Mouse (Mus musculus): Measurements from ENCODE around the gene Eif4h. TPM values are rescaled to one million over a fixed set of nuclear protein-coding genes. Genes with fewer than 3 reads are reported as not detected.

The Eif4h gene
- polyA plus RNA-seq, 1 experiment from 2014 or later: 317 TPM

DNA sequence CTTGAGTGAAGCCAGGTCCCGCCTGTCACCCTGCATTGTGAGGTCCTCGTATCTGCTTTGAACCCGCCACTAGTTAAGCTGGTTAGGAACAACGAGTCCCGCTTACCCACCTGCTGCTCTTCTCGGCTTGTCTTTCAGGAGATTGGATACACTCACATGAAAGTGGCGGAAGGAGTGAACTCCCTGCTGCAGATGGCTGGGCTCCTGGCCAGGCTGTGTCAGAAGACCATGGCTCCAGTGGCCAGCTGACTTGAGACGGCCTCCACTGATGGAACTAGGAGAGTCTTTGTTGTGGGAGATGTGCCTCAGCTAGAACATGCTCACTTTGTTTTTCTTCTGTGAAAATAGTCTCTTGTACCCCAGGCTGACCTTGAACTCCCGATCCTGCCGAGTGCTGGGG is 41.6 kb downstream of the Eif4h start:
- Histone ChIP-seq H3K27me3 (replicated peaks) (no peaks in the 10 kb centered on the region), H3K9ac (replicated peaks) (no peak overlapping the region), H3K4me2 (no peak overlapping the region), H3K9me3 (replicated peaks) (no peaks in the 10 kb centered on the region), H3K27ac (replicated peaks) (no peak overlapping the region), H3K36me3 (peaks cover 64% of the 10 kb centered on the region), H3K4me1 (no peaks in the 10 kb centered on the region), H3K4me3 (replicated peaks) (no peak overlapping the region)
- 85% methylated on average over 10 of the region's 10 CpGs for WGBS
- no peak for ATAC-seq (ENCODE audit: low FRiP score)

DNA sequence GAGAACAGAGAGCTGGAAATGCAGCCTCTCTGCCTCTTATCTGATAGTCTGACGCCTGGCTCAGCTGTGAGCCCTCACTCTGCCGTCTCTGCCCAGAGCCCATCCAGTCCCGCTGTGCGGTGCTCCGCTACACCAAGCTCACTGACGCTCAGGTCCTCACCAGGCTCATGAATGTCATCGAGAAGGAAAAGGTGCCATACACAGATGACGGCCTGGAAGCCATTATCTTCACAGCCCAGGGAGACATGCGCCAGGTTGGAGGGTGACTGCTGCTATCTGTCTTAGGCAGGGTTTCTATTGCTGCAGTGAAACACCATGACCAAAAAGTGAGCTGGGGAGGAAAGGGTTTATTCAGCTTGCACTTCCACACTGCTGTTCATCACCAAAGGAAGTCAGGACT is 46.2 kb downstream of the Eif4h start:
- H3K9me3 ChIP-seq (replicated peaks): no peaks in the 10 kb centered on the region
- no peak for ATAC-seq (ENCODE audit: low FRiP score)

GRCm38 (mm10) chr5:134592026-134592581 is 47.2 kb downstream of the Eif4h start:
- H3K36me3 ChIP-seq: peaks cover 69% of the 10 kb centered on the region
- 94% methylated on average over 11 of the region's 11 CpGs for WGBS
- no peak for ATAC-seq (ENCODE audit: low FRiP score)
- H3K27ac ChIP-seq (replicated peaks): no peak overlapping the region
- no peaks in the 10 kb centered on the region for H3K27me3 ChIP-seq (replicated peaks)
- H3K4me2 ChIP-seq: no peak overlapping the region
- H3K9ac ChIP-seq (replicated peaks): no peak overlapping the region
- no peaks in the 10 kb centered on the region for H3K4me1 ChIP-seq
- H3K9me3 ChIP-seq (replicated peaks): no peaks in the 10 kb centered on the region
- H3K4me3 ChIP-seq (replicated peaks): no peak overlapping the region

More for the DNA sequence above, 46.2 kb downstream of the Eif4h start:
- no peak overlapping the region for H3K4me3 ChIP-seq (replicated peaks)
- H3K4me2 ChIP-seq: no peak overlapping the region
- H3K27me3 ChIP-seq (replicated peaks): no peaks in the 10 kb centered on the region
- H3K27ac ChIP-seq (replicated peaks): no peak overlapping the region
- 94% methylated on average over 9 of the region's 9 CpGs for WGBS
- H3K9ac ChIP-seq (replicated peaks): no peak overlapping the region
- no peaks in the 10 kb centered on the region for H3K4me1 ChIP-seq
- peaks cover 76% of the 10 kb centered on the region for H3K36me3 ChIP-seq

DNA sequence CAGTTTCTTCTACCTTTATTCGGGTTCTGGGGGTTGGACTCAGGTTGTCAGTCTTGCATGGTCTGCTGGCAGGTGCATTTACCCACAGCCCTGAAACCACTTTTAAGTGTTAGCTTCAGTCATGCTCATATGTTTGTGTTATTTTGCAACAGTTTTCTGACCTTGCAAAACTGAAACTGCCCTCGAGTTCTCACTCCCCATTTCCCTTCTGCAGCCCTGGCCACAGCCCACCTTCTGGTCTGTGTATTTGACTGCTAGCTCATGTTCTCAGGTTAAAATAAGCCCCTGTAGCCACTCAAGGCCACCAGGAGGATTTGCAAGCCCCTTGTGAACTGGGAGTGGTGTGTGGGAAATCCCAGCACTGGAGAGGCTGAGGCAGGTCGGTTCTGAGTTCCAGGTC is 49.4 kb downstream of the Eif4h start:
- H3K4me1 ChIP-seq: no peaks in the 10 kb centered on the region
- no peaks in the 10 kb centered on the region for H3K9me3 ChIP-seq (replicated peaks)
- peaks cover 51% of the 10 kb centered on the region for H3K36me3 ChIP-seq
- H3K4me2 ChIP-seq: no peak overlapping the region
- H3K9ac ChIP-seq (replicated peaks): no peak overlapping the region
- no peak overlapping the region for H3K27ac ChIP-seq (replicated peaks)
- H3K4me3 ChIP-seq (replicated peaks): no peak overlapping the region
- ATAC-seq (ENCODE audit: low FRiP score): no peak
- no peaks in the 10 kb centered on the region for H3K27me3 ChIP-seq (replicated peaks)
- 92% methylated on average over 3 of the region's 3 CpGs for WGBS

GRCm38 (mm10) chr5:134584798-134585197 is 54.5 kb downstream of the Eif4h start:
- Histone ChIP-seq H3K4me1 (peaks cover 16% of the 10 kb centered on the region), H3K27ac (replicated peaks) (no peak overlapping the region), H3K36me3 (peaks cover 8% of the 10 kb centered on the region), H3K4me3 (replicated peaks) (no peak overlapping the region), H3K4me2 (no peak overlapping the region), H3K9ac (replicated peaks) (no peak overlapping the region), H3K9me3 (replicated peaks) (no peaks in the 10 kb centered on the region), H3K27me3 (replicated peaks) (no peaks in the 10 kb centered on the region)
- WGBS: 91% methylated on average over 5 of the region's 5 CpGs
- no peak for ATAC-seq (ENCODE audit: low FRiP score)

DNA sequence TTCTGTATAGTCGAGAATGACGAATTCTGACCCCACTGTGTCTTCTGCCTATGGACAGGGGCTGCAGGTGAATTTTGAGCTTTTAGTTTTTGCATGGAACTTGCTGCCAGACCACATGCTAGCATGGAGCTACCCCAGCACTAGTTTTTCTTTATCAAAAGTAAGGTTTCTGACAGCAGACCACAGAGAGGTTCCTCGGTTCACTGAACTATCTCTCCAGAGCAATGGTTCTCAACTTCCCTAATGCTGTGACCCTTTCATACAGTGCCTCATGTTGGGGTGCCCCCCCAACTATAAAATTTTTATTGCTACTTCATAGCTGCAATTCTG is 55.4 kb downstream of the Eif4h start:
- Histone ChIP-seq H3K27me3 (replicated peaks) (no peaks in the 10 kb centered on the region), H3K4me2 (peak overlapping the region; percentile 74), H3K4me3 (replicated peaks) (no peak overlapping the region), H3K27ac (replicated peaks) (no peak overlapping the region), H3K9me3 (replicated peaks) (no peaks in the 10 kb centered on the region), H3K9ac (replicated peaks) (peak overlapping the region; percentile 95; the same call in 1 of the 2 replicates), H3K36me3 (peaks cover 8% of the 10 kb centered on the region), H3K4me1 (peaks cover 16% of the 10 kb centered on the region)
- no peak for ATAC-seq (ENCODE audit: low FRiP score)
- 84% methylated on average over 3 of the region's 3 CpGs for WGBS

- peak overlapping the region; percentile 98 for H3K4me3 ChIP-seq (replicated peaks)
- H3K36me3 ChIP-seq: peaks cover 4% of the 10 kb centered on the region
- peaks cover 16% of the 10 kb centered on the region for H3K4me1 ChIP-seq
- no peaks in the 10 kb centered on the region for H3K27me3 ChIP-seq (replicated peaks)
- no peak for ATAC-seq (ENCODE audit: low FRiP score)
- H3K27ac ChIP-seq (replicated peaks): 0 out of 2 replicates have a peak overlapping the region, but pooled peaks have one; percentile 61
- WGBS: 30% methylated on average over 15 of the region's 15 CpGs
- H3K9ac ChIP-seq (replicated peaks): peak overlapping the region; percentile 95
- no peaks in the 10 kb centered on the region for H3K9me3 ChIP-seq (replicated peaks)
- peak overlapping the region; percentile 74 for H3K4me2 ChIP-seq
Observed at GRCm38 (mm10) chr5:134583006-134583883, 56.0 kb downstream of the Eif4h start.

- peak; percentile 95 for ATAC-seq (ENCODE audit: low FRiP score)
- WGBS: 9% methylated on average over 25 of the region's 30 CpGs
- H3K4me2 ChIP-seq: peak overlapping the region; percentile 74
- peak overlapping the region; percentile 95 for H3K9ac ChIP-seq (replicated peaks)
- peak overlapping the region; percentile 98 for H3K4me3 ChIP-seq (replicated peaks)
- H3K4me1 ChIP-seq: peaks cover 16% of the 10 kb centered on the region
- peaks cover 3% of the 10 kb centered on the region for H3K36me3 ChIP-seq
- H3K9me3 ChIP-seq (replicated peaks): no peaks in the 10 kb centered on the region
- no peaks in the 10 kb centered on the region for H3K27me3 ChIP-seq (replicated peaks)
- H3K27ac ChIP-seq (replicated peaks): 0 out of 2 replicates have a peak overlapping the region, but pooled peaks have one; percentile 61
Observed at GRCm38 (mm10) chr5:134582221-134582907, 56.9 kb downstream of the Eif4h start.

GRCm38 (mm10) chr5:134581146-134581545 is 58.1 kb downstream of the Eif4h start, which contains the start of gene Rfc2:
TSS of gene Rfc2 (plus strand) at chr5:134581366.
- no peaks in the 10 kb centered on the region for H3K36me3 ChIP-seq
- WGBS: 84% methylated on average over 5 of the region's 5 CpGs
- no peaks in the 10 kb centered on the region for H3K27me3 ChIP-seq (replicated peaks)
- no peak within 1 kb of the TSS for H3K9ac ChIP-seq (replicated peaks)
- H3K9me3 ChIP-seq (replicated peaks): no peaks in the 10 kb centered on the region
- no peak for ATAC-seq (ENCODE audit: low FRiP score)
- no peak within 1 kb of the TSS for H3K27ac ChIP-seq (replicated peaks)
- H3K4me2 ChIP-seq: no peak within 1 kb of the TSS
- H3K4me1 ChIP-seq: peaks cover 16% of the 10 kb centered on the region
- H3K4me3 ChIP-seq (replicated peaks): no peak within 1 kb of the TSS

DNA sequence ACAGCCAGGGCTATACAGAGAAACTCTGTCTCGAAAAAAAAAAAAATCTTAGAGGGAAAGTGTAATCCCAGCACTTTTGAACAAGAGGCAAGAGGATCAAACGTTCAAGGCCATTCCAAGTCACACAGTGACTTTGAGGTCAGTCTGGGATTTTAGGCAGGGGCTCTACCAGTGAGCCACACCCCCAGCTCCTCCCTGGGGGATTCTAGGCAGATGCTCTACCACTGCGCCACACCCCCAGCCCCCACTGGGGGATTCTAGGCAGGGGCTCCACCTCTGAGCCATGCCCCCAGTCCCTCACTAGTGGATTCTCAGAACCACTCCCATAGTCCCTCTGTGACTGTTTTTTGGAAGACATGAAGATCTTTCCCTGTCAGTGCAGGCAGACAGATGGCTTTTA is 60.2 kb downstream of the Eif4h start:
- no peak overlapping the region for H3K4me2 ChIP-seq
- WGBS: 69% methylated on average over 3 of the region's 3 CpGs
- no peak overlapping the region for H3K4me3 ChIP-seq (replicated peaks)
- H3K9ac ChIP-seq (replicated peaks): no peak overlapping the region
- H3K4me1 ChIP-seq: peaks cover 12% of the 10 kb centered on the region
- no peak overlapping the region for H3K27ac ChIP-seq (replicated peaks)
- no peaks in the 10 kb centered on the region for H3K27me3 ChIP-seq (replicated peaks)
- no peak for ATAC-seq (ENCODE audit: low FRiP score)
- no peaks in the 10 kb centered on the region for H3K36me3 ChIP-seq
- no peaks in the 10 kb centered on the region for H3K9me3 ChIP-seq (replicated peaks)

GRCm38 (mm10) chr5:134577534-134577933 is 61.8 kb downstream of the Eif4h start:
- Histone ChIP-seq H3K4me3 (replicated peaks) (no peak overlapping the region), H3K4me2 (no peak overlapping the region), H3K36me3 (no peaks in the 10 kb centered on the region), H3K4me1 (peaks cover 3% of the 10 kb centered on the region), H3K27me3 (replicated peaks) (no peaks in the 10 kb centered on the region), H3K27ac (replicated peaks) (no peak overlapping the region), H3K9ac (replicated peaks) (no peak overlapping the region), H3K9me3 (replicated peaks) (no peaks in the 10 kb centered on the region)
- no peak for ATAC-seq (ENCODE audit: low FRiP score)
- WGBS: 91% methylated on average over 7 of the region's 7 CpGs
